Comparison of ENCODE assay signal across 12 mouse cellular contexts in the genomic region with DNA sequence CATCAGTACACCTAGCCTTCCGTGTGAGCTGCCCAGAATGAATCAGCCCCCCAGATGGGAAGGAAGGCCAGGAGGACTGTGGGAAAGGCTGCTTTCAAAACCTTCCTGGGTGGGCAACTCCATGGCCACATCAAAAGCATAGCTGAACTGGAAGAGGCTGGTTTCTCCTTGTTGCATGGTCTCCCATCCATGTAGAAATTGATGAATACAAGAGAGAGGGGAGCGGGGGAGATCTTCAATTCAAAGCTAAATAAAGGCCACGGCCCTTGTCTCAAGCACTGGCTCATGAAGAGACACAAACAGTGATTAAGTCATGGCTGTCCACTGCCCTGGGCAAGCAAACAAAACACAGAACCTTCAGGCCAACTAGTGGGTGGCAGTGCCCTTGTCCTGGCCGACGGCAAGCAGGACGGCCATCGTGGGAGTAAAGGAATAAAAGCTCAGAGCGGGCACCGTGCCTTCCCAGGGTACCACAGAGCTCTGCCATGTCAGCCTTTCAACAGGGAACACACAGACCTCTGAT.
DNase-seq lines count a peak whose midpoint lies in the region; ATAC-seq and TF ChIP-seq lines count a peak whose summit lies in the region.
"Had no signal": no experiment of that assay in that cellular context is flagged by ENCODE, and none has a peak within 500 bp of the region (broad histone marks: within the 10 kb centered on the region; RNA-seq: fewer than 3 reads in every experiment).

No protein-coding gene starts in this region.

- H3K9ac ChIP-seq in neural tube, embryonic 11.5 days (ENCODE audit: low read length) = no peak overlapping the region
- no peak overlapping the region for H3K9ac ChIP-seq in forebrain, embryonic 12.5 days
- H3K9ac ChIP-seq in limb, embryonic 12.5 days (replicated peaks) = no peak overlapping the region
- H3K9ac ChIP-seq: liver, embryonic 15.5 days had no signal

- ATAC-seq in neural tube, embryonic 11.5 days (ENCODE audit: insufficient read depth, low FRiP score, low TSS enrichment) = no peak
- peak; percentile 9; the same call in 1 of the 2 replicates for ATAC-seq in forebrain, embryonic 12.5 days (ENCODE audit: low FRiP score)
- ATAC-seq in limb, embryonic 12.5 days (ENCODE audit: insufficient number of reproducible peaks, insufficient read depth, low FRiP score, low TSS enrichment, low read depth) = no peak

- no peak overlapping the region for H3K4me3 ChIP-seq in neural tube, embryonic 11.5 days (ENCODE audit: low read depth, low read length)
- no peak overlapping the region for H3K4me3 ChIP-seq in forebrain, embryonic 12.5 days (replicated peaks)
- no peak overlapping the region for H3K4me3 ChIP-seq in limb, embryonic 12.5 days (replicated peaks)
- H3K4me3 ChIP-seq in olfactory bulb, adult 2 months (ENCODE audit: insufficient read depth, low read depth, low read length) = no peak overlapping the region
- H3K4me3 ChIP-seq: liver, embryonic 15.5 days; megakaryocyte, embryonic 14.5 days had no signal

- no peak overlapping the region for H3K4me2 ChIP-seq in neural tube, embryonic 11.5 days (ENCODE audit: low read depth)
- H3K4me2 ChIP-seq in forebrain, embryonic 12.5 days = 0 out of 2 replicates have a peak overlapping the region, but pooled peaks have one; percentile 4
- no peak overlapping the region for H3K4me2 ChIP-seq in limb, embryonic 12.5 days
- H3K4me2 ChIP-seq: liver, embryonic 15.5 days had no signal

- H3K27ac ChIP-seq in neural tube, embryonic 11.5 days (ENCODE audit: low read depth, low read length) = peak overlapping the region; percentile 94
- H3K27ac ChIP-seq in forebrain, embryonic 12.5 days = peak overlapping the region; percentile 75
- peak overlapping the region; percentile 66; the same call in 1 of the 2 replicates for H3K27ac ChIP-seq in limb, embryonic 12.5 days
- H3K27ac ChIP-seq in olfactory bulb, adult 2 months (ENCODE audit: insufficient read depth, low read depth, low read length) = peak overlapping the region; percentile 30
- H3K27ac ChIP-seq: liver, embryonic 15.5 days had no signal

- no peak for TF ChIP-seq CTCF in olfactory bulb, adult 2 months (IDR thresholded peaks at IDR 0.05; ENCODE audit: insufficient read depth, low read depth, low read length)

- no peaks in the 10 kb centered on the region for H3K27me3 ChIP-seq in neural tube, embryonic 11.5 days (ENCODE audit: control insufficient read depth, insufficient read depth, low read length)
- no peaks in the 10 kb centered on the region for H3K27me3 ChIP-seq in forebrain, embryonic 12.5 days
- no peaks in the 10 kb centered on the region for H3K27me3 ChIP-seq in limb, embryonic 12.5 days
- H3K27me3 ChIP-seq: CH12.LX; liver, embryonic 15.5 days; megakaryocyte, embryonic 14.5 days had no signal

- no peak for TF ChIP-seq POLR2A in olfactory bulb, adult 2 months (IDR thresholded peaks at IDR 0.05; ENCODE audit: insufficient read depth, low read depth, low read length)

- 51% methylated on average over 9 of the region's 9 CpGs for WGBS in neural tube, embryonic 11.5 days
- WGBS in forebrain, embryonic 12.5 days = 28% methylated on average over 9 of the region's 9 CpGs
- WGBS in limb, embryonic 12.5 days = 79% methylated on average over 9 of the region's 9 CpGs
- WGBS in olfactory bulb, adult 2 months = 63% methylated on average over 9 of the region's 9 CpGs

- DNase-seq in neural tube, embryonic 11.5 days (ENCODE audit: low spot score) = peak; percentile 35
- DNase-seq in neural tube, embryonic 10.5 days (ENCODE audit: extremely low spot score, low spot score) = no peak
- no peak for DNase-seq in cerebellum, postnatal 25 days
- DNase-seq in cerebellum, adult 11-12 months = no peak
- no peak for DNase-seq in left cerebral cortex, adult 9 months (ENCODE audit: low spot score in 2 of 2)
- DNase-seq: gastrocnemius, postnatal 25 days had no signal

- H3K9me3 ChIP-seq in neural tube, embryonic 11.5 days (ENCODE audit: control insufficient read depth, low read length) = no peaks in the 10 kb centered on the region
- H3K9me3 ChIP-seq in forebrain, embryonic 12.5 days = no peaks in the 10 kb centered on the region
- H3K9me3 ChIP-seq in limb, embryonic 12.5 days = no peaks in the 10 kb centered on the region
- H3K9me3 ChIP-seq: liver, embryonic 15.5 days; megakaryocyte, embryonic 14.5 days had no signal

- H3K36me3 ChIP-seq in neural tube, embryonic 11.5 days (ENCODE audit: control insufficient read depth, insufficient read depth, low read length) = 0 out of 2 replicates have a peak, but pooled peaks cover 4% of the 10 kb centered on the region
- H3K36me3 ChIP-seq in forebrain, embryonic 12.5 days (replicated peaks) = peaks cover 16% of the 10 kb centered on the region; the same call in 1 of the 2 replicates
- peaks cover 13% of the 10 kb centered on the region; the same call in 1 of the 2 replicates for H3K36me3 ChIP-seq in limb, embryonic 12.5 days

- peaks cover 64% of the 10 kb centered on the region for H3K4me1 ChIP-seq in neural tube, embryonic 11.5 days (ENCODE audit: control insufficient read depth, insufficient read depth, low read length)
- peaks cover 81% of the 10 kb centered on the region for H3K4me1 ChIP-seq in forebrain, embryonic 12.5 days
- H3K4me1 ChIP-seq in limb, embryonic 12.5 days (replicated peaks) = peaks cover 80% of the 10 kb centered on the region
- H3K4me1 ChIP-seq in olfactory bulb, adult 2 months (ENCODE audit: control insufficient read depth, insufficient read depth, low read length) = peaks cover 34% of the 10 kb centered on the region

Comparison
In these comparisons a context has a peak if more than half of its experiments do, and no peak if none do; other contexts are left out.
1. H3K27ac ChIP-seq: peak in every context shown above with its lines; median percentile 94 in neural tube, embryonic 11.5 days; 75 in forebrain, embryonic 12.5 days; 66 in limb, embryonic 12.5 days; 30 in olfactory bulb, adult 2 months.